Mouse (Mus musculus): ENCODE data around the gene Calu. TPM values are rescaled to one million over a fixed set of nuclear protein-coding genes. Genes with fewer than 3 reads are reported as not detected.
A peak's percentile ranks its signal among the peaks of the same experiment; 100 is the strongest.
"Not testable (repeated sequence)": the region's sequence is repeated elsewhere in the genome, so short reads cannot be mapped to it uniquely, and the experiment has no call there.

The Calu gene
- total RNA-seq, 2 experiments from 2014 or later = 240 to 254 TPM

DNA sequence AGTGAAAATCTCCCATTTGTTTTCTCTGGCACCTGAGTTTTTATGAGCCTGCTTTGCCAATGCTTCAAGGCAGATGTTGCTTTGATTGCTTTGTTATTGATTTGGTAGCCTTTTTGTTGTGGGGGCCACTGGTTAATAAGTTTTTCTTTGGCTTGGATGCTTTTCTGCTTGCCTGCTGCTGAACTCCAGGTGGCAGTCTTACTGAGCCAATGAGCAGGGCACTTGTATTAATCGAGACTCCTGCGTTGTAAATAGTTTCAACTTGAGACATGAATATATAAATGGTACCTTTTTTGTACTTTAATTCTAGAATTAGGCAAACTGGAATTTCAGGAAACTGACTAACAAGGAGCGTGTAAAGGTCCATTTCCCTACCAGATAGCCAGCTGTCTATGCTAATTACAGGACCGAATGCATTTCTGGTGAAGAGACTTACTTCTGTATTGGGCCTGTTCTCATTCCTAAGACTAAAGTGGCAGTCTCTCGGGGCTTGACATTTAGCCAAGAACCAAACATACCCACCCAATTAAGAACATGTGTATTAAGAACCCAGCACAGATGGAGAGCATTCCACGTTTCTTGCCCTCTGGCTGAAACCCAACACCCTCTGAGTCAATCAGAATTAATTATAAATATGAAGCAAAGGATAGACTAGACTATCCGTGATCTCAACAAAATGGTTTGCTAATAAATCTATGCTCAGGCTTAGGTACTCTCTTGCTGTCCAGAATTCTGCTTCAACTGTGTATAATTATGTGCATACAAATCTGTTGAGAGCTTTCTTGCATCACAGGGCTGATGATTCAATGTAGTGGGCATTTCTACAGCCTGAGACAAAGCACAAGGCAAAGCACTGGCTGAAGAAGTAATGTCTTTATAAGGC, 14.6 kb downstream of the Calu start:
- intact Hi-C loops (cut with DNase I) = loop anchor here (5.0 kb wide), 1 partner anchor 75 kb away; no protein-coding TSS in a partner anchor
- no peak for DNase-seq

DNA sequence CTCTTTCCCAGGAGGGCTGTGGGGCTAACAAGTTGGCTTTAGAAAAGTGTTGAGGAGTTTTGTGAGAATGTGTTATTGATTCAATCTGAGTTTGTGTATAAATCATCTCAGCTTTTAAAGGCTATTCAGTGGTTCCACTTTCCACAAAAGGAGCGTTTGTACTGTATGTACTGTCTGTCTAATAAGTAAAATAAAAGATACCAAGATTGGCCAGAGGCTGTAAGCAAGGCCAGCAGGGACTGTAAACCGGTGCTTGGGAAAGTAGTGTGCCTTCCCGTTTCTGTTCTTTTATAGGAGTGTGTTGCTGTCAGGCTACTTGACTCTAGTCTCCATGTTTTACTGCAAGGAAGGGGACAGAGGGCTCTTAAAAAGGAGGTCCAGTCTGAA, 15.3 kb downstream of the Calu start:
- DNase-seq = no peak
- intact Hi-C loops (cut with DNase I) = loop anchor here (5.0 kb wide), 1 partner anchor 74 kb away; no protein-coding TSS in a partner anchor

DNA sequence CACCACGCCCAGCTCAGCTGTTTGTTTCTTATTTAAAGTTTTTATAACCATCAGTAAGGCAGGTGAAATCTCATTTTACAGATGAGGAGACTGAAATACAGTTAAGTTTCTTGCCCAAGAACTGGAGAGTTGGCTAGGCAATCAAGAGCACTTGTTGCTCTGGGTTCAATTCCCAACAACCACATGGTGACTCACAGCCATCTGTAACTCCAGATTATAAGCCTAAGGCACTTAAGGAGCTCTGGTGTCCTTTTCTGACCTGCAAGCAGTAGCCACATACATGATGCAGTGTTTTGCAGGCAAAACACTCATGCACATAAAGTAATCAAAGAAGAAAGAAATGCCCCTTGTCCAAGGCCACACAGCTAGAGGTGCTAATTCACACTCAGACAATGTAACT, 17.4 kb downstream of the Calu start:
- DNase-seq = no peak
- intact Hi-C loops (cut with DNase I) = no loop called here

DNA sequence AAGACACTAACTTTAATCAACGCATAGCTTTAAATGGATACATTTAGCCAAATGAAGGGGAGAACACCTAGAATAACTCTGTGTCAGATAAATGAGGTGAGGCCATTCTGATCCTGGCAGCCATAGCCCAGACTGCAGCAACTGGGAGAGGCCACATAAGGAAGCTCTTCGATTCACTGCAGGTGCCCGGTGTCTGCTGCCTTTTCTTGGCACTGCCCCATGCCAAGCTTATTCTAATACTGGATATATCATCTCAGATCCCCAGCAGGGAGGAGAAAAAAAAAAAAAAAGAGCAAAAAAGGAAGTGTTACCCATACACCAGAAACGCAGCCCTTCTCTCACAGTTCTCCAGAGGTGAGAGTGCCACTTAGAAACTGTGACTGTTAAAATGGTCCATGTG, 29.5 kb downstream of the Calu start:
- intact Hi-C loops (cut with DNase I) = no loop called here
- no peak for DNase-seq

DNA sequence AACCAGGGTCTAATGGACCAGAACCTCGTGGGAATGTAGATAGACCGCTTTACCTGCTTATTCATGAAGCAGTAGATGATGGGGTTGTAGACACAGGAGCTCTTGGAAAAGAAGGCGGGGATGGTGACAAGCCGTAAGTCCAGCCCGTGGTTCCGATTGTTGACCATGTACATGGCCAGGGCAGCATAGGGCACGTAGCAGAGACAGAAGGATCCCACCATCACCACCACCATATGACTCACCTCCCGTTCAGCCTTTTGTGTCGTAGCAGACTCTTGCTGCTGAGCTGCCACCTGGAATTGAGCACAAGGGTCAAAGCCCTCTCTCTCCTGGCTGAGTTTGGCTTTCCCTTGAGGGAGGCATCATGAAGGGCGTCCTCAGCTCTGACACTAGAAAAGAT, 30.8 kb downstream of the Calu start:
- intact Hi-C loops (cut with DNase I) = no loop called here
- no peak for DNase-seq

DNA sequence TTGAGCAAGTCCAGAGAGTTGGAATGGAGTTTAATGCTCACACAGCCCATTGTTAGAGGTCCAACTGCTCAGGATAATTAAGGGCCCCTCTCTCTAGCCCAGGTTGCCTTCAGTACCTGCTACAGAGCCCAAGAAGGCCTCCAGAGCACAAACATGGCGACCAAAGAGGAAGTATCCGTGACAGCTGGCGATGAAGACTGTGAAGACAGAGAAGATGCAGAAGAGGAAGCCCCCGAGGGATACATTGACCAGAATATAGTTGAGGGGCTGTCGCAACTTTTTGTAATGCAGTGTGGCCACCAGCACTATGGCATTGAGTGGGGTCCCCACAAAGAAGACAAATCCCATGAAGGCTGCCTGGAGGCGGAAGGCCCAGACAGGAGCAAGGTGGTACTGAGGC, 32.1 kb downstream of the Calu start:
- intact Hi-C loops (cut with DNase I) = no loop called here
- DNase-seq = no peak

DNA sequence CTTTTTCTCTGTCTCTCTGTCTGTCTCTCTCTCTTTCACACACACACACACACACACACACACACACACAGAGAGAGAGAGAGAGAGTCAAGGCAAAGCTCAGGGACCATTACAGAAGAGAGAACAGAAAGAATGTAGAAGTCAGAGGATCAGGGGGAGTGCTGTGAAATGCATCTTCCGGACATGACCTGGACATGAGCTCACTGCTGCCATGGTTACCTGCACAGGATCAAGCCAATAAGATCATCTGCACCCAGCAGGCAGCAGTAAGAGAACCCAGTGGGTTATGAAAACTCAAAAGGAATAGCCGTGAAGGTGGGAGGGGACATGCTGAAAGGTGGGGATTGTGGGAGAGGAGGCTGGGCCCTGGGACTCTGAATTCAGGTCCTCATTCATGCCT, 34.6 kb downstream of the Calu start:
- intact Hi-C loops (cut with DNase I) = no loop called here
- DNase-seq = no peak

DNA sequence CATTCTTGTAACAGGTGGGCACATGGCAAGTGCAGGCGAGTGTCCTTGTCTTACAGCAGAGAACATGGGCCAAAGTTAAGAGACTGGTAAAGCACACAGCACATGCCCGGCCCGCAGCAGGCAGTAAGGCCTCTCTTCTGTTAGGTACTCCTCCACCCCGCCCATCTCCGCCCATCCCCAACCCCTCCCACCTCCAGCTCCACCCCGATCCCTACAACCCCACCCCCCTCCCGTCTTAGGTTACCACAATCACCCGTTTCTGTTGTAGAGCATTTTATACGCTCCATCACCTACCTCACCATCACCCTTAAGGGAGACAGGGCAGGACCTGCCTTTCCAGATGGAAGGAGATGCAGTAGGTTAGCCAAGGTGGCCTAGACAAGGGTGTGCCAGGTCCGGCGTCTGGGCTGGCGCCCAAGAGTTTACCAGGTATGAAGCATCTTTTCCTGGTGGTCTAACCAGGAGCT, 40.2 kb downstream of the Calu start, which contains the start of gene Opn1sw:
Gene Opn1sw (minus strand): TSS at position 417 of the 467 bp plus-strand sequence.
- peak in 1 of 2 experiments; percentile 6 for DNase-seq
- intact Hi-C loops (cut with DNase I) = loop anchor here (2.0 kb wide), 1 partner anchor 97 kb away; no protein-coding TSS in a partner anchor

DNA sequence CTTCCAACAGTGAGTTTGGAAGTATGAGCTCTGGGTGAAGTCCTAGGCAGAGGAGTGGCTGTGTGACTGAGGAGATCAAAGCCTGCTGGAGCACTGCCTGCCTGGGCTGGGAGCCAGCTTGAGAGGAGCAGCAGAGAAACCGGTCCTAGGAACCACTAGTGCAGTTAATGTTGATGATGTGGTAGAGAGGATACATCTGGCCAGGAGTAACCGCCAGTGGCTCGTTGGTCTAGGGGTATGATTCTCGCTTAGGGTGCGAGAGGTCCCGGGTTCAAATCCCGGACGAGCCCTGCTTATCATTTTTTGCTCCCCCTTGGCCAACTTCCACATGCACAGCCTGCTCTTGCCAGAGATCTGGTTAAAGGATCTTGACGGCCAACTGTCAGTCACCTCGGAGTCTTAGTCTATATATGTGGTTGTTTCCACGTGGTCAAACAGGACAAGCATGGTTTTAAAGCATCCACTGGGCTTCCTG, 40.8 kb downstream of the Calu start:
- DNase-seq = peak; percentile 90 to 92
- intact Hi-C loops (cut with DNase I) = loop anchor here (2.0 kb wide), 1 partner anchor 96 kb away; no protein-coding TSS in a partner anchor

DNA sequence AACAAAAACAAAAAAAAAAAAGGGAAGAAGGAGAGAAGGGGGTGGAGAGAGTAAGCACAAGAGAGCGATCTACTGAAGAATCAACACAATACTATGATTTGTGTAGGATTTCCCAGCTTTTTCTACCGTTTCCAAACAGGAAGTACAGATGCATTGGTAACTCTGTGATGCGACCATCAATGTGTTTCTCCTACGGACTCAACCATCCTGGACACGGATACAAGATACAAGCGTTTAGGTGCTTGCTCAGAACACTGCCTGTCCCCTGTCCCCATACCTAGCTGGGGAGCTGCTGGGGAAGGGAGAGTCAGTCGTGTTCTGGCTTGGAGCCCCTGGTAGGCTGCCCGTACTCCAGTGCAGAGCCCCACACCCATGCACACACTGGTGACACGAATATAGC, 41.6 kb downstream of the Calu start:
- no peak for DNase-seq
- intact Hi-C loops (cut with DNase I) = loop anchor here (2.0 kb wide), 1 partner anchor 95 kb away; no protein-coding TSS in a partner anchor

DNA sequence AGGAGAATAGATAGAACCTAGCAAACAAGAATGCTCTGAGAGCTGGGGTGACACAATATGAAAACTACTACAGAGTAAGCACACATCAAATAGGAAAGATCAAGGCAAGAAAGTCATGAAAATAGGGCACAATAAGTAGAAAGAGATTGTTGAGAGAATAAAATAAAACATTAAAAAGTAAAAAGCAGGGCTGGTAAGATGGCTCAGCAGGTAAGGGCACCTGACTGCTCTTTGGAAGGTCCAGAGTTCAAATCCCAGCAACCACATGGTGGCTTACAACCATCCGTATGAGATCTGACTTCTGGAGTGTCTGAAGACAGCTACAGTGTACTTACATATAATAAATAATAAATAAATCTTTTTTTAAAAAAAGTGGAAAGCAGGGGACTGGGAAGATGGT, 42.6 kb downstream of the Calu start:
- intact Hi-C loops (cut with DNase I); DNase-seq: not testable (repeated sequence)

DNA sequence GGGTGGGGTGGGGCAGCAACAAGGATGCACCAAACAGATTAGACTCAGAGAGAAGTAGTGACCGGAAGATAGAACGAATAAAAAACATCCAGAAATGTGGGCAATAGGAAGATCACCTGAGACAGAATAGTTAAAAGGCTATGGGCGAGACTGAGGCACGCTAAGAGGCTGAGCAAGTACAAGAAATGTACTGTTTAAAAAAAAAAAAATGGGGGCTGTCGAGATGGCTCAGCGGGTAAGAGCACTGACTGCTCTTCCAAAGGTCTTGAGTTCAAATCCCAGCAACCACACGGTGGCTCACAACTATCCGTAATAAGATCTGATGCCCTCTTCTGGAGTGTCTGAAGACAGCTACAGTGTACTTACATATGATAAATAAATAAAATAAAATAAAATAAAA, 43.4 kb downstream of the Calu start:
- DNase-seq; intact Hi-C loops (cut with DNase I): not testable (repeated sequence)

DNA sequence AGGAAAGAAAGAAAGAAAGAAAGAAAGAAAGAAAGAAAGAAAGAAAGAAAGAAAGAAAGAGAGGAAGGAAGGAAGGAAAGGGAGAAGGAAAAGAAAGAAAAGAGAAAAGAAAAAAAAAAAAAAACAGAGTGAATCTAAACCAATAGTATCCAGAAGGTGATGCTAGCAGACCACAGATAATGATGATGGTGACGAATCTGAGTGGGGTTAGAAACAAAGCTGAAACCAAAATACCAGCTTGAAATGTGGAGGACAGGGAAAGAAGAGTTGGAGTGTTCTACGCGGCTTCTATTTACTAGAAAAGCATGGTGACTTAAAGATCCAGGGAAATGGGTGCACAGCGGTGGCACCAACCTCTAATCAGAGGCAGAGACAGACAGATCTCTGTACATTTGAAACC, 43.9 kb downstream of the Calu start:
- intact Hi-C loops (cut with DNase I) = no loop called here

DNA sequence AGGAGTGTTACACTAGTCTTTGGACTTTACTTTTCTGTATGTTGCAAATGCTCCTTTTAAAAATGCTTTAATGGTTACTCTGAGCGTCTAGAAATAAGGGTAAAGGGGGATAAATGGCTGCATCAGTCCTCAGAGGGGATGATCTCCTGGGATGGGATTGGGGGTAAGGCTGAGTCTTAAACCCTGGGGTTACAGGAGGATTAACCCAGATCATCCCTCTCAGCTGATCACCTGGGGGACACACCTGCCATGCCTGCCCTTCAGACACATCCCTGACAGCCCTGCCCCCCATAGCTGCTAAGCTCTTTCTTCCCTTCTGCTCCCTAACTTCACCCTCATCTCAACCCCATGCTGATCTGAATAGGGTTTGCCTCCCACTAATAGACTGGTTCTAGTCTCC, 46.4 kb downstream of the Calu start:
- intact Hi-C loops (cut with DNase I) = no loop called here
- no peak for DNase-seq

More for the DNA sequence above, 43.9 kb downstream of the Calu start:
- no peak for DNase-seq

DNA sequence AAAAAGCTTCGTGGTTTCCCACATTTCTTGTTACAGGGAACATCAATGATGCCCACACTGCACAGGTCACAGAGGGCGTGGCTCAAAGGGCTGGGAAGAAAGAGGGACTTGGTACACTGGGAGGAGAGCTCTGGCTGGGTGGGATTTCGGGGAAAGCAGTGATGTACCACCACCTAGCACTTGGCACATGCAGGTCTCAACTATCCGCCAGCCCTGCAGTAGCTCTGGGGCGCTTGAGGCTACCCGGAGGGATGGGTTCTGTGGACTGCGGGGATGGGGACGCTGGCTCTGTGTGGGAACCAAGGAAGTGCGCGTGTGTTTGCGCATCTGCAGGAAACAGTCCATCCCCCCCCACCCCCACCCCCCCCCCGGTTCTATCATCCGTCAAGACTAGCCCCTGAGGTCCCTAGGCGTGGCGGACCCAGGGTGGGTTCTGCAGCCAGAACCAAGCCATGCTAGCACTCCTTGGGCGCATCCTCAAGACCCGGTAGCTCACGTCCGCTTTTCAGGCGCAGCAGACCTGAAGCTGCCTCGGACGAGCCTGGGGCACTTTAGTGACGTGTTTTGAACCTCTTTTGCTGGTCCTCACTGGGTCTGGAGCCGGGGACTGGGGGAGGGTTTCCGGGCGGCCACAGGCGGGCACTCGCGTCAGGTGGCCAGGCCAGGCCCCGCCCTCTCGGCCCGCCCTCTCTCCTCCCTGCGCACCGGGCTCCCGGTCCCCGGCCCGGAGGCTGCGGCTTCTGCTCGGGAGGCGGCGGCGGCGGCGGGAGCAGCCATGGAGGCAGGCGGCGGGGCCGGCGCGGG, 48.2 kb downstream of the Calu start, which contains the start of gene Ccdc136:
Gene Ccdc136 (plus strand): TSS at position 400 of the 804 bp plus-strand sequence.
- DNase-seq = peak; percentile 70 to 73
- intact Hi-C loops (cut with DNase I) = no loop called here

DNA sequence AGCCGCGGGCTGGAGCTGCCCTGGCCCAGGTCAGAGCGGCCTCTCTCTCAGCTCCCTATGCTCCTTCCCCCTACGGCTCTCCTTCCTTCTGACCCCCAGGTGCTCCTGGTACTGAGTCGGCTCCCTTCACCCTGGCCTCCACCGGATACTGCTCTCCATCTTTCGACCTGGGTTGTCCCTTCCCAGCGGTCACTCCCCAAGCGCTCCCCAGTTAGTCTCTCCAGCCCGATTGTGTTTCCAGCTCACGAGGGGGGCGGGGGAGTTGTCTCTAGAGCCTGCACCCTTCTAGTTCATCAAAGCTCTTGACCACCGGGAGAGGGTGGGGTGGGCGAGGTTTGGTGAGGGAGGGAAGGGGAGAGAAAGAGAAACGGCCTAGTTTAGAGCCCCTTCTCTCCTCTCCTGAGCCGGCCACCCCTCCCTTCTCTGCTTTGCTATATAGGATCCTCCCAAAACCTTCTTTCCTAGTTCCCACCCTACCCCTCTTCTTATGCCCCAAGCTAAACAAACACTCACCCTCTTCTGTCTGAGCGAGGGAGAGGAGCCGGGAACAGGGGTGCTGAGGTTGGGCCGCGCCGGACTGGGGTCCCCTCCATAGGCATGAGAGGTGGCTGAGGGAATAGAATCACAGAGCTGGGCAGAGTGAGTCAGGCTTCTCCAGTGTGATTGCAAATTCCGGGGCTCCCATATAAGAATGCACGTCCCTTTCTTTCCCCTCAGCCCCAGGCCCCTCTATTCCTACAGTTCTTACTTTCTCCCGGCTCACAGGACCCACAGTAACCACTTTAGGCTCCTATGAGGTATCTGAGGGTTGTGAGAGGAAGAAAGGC, 49.1 kb downstream of the Calu start:
- intact Hi-C loops (cut with DNase I) = no loop called here
- no peak for DNase-seq

DNA sequence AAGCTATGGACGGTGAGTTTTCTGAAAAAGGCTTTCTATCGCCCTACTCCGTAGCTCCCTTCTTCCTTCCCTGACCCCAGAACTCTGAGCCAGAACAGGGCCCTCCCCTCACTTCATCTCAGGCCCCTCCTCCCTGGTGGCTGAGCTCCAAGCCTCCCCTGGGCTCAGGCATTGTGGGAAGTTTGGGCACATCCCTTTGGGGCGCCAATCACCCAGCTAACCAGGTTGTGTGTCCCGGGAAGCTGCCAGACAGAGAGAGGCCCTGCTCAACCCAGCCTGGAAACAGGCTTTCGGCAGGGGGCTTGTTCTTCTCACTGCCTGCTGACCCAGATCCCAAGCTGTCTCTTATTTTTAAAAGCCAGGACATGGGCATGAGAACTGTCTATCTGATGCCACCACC, 49.7 kb downstream of the Calu start:
- DNase-seq = no peak
- intact Hi-C loops (cut with DNase I) = no loop called here

DNA sequence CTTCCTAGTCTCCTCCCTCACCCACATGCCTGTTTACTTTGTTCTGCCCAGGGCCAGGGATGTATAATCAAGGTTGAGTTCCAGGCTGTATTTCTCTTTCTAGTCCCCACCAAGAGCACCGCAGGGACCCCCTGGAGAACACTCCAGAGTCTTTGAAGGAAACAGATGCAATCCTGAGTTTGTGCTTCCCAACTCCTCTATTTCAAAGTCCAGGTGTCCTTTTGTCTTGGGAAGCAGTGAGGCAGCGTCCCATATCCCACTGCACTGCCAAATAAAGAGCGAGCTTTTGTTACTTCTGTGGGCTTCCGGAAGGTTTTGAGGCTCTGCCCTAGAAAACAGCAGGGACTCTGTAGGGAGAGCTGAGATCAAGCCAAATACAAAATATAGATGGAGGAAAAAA, 52.0 kb downstream of the Calu start:
- intact Hi-C loops (cut with DNase I) = no loop called here
- no peak for DNase-seq

DNA sequence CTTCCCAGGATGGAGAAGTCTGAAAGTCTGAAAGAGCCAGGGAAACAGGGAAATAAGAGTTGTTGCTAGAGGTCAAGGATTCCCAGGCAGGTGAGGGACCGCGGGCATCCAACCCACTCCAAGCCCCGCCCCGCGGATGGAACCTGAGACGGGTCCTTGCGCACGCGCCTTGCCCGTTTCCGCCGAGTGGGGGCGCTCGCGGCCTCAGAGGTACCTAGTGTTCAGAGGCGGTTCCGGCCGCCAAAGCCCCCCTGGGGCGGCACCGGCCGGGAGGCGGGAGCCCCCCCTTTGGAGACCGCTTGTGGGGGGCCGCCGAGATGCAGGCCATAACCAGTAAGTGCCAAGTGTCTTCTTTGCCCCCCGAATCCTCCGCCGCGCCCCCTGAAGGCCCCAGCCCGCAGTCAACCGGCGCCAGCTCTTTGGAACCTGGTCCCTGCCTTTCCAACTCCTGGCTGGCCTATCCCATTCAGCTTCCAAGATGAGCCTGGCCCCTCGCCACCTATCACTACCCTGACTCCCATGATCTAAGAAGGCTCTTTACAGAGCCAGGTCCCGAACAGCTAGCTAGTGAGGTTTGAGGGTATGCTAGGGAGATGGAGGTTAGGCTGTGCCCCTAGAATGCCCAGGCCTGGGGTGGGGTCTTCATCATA, 54.9 kb downstream of the Calu start:
- intact Hi-C loops (cut with DNase I) = no loop called here
- DNase-seq = peak in 1 of 2 experiments; percentile 18

DNA sequence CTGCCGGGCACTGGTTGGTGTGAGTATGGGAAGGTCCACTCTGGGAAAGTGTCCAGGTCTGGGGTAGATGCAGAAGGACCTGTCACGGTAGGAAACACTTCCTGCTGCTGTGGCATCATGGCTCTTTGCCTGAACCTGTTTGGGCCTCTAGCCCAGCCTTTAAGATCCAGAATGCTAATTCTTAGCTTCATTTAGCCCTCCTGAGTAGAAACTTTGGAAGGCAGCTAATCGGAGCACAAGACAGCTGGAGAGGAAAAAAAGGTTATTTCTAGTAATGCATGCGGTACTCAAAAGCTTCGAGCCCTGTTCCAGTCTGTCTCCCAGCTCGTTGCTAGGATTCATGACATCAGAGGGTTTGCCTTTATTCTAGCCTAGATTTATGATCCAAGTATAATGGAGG, 58.5 kb downstream of the Calu start:
- intact Hi-C loops (cut with DNase I) = no loop called here
- DNase-seq = no peak
